Mouse (Mus musculus) cerebellum, postnatal 4 days (tissue): ENCODE measurements at regions not wholly inside any gene's neighbourhood (a gene's known extent, or its start where the extent isn't known, plus 50 kb on each side); places are given as distances from the start of the nearest gene placed in this dataset.

Experiments used
- DNase-seq, 2 experiments: peaks; one replicate each; pipeline ENCODE4 v3.0.0; 2022; ENCODE audit warnings: low spot score in 2 of 2, mixed read lengths in 1 of 2

DNA sequence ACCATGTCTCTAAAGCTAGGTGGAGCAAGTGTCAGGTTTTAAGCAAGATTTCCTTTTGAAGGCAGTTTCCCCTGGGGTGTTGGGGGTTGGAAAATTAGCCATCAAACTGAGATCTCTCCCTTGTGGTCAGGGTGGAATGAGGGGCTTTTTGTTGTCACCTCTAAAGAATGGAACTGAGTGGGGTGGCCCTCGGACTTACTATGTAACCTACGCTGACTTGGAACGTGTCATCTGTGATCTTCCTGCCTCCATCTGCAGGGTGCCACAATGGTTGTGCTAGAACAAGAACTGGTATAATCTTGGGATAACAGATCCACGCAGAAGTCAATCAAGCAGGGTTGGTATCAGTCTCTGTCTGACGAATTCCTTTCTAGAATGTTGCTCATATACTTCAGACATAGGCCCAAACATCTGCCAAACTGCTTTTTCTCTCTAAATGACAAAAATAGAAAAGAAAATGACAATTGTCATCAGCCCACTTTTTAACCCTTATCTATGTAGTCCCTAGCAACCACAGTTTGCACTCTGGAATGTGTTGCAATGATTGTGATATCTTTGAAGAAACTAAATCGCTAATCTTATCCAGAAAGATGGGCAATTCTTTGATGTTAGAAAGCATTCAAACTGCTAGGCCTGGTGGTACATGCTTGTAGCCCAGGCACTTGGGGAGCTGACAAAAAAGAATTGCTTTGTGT, 50.8 kb upstream of the Sgk1 start:
- no peak for DNase-seq
